Mouse (Mus musculus): Measurements from ENCODE around the gene Gm10282. TPM values are rescaled to one million over a fixed set of nuclear protein-coding genes. Genes with fewer than 3 reads are reported as not detected.
A peak's percentile ranks its signal among the peaks of the same experiment; 100 is the strongest.

Gene Gm10282
- total and polyA plus RNA-seq, 3 experiments: 18.3 to 176 (median 76.4) TPM

DNA sequence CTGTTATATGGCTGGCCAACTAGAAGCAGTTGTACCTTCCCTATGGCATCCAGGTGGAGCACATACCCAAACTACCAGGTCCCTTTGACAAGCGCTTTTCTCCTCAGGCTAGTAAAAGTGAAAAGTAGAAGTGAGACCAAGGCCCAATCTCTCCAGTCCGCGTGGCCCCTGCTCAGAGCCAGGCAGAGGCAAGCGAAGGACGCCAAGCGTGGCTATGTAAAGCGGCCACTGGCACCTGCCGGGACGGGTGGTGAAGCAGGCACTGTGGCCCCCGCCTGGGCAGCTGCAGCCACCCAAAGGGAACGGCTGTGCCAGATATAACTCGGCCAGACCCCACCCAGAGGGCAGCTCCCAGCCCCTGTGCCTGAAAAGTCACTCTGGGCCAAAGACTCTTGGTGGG, 34.5 kb downstream of the Gm10282 start (continued):
- TF ChIP-seq NELFE (IDR thresholded peaks at IDR 0.05; ENCODE audit: low read depth, low read length) (no peak), ZNF384 (IDR thresholded peaks at IDR 0.05; ENCODE audit: low read depth, low read length) (no peak), TCF12 (IDR thresholded peaks at IDR 0.05; ENCODE audit: low read depth, low read length) (peak; percentile 92), HCFC1 (IDR thresholded peaks at IDR 0.05; ENCODE audit: low read depth, low read length) (no peak), RAD21 (IDR thresholded peaks at IDR 0.05; ENCODE audit: low read depth, low read length) (peak; percentile 17), SIN3A (IDR thresholded peaks at IDR 0.05; ENCODE audit: low read length) (no peak)

GRCm38 (mm10) chr8:72268356-72268755, 36.7 kb downstream of the Gm10282 start:
- Histone ChIP-seq H3K27me3 (replicated peaks) (no peaks in the 10 kb centered on the region), H3K4me3 (replicated peaks in 1 of 3; ENCODE audit: low read depth in 2 of 3, low read length in 2 of 3, poor library complexity in 1 of 3) (no peak overlapping the region), H3K36me3 (replicated peaks in 1 of 2; ENCODE audit: control insufficient read depth in 1 of 2, insufficient read depth in 1 of 2, low read length in 1 of 2) (no peaks in the 10 kb centered on the region), H3K27ac (ENCODE audit: insufficient read depth, low read depth) (no peak overlapping the region), H3K79me2 (replicated peaks; ENCODE audit: control insufficient read depth, extremely low read depth, insufficient read depth, poor library complexity, severe bottlenecking) (no peaks in the 10 kb centered on the region), H3K9me3 (replicated peaks; ENCODE audit: low read length) (peaks cover 2% of the 10 kb centered on the region), H3K4me1 (ENCODE audit: control insufficient read depth in 1 of 2, insufficient read depth in 2 of 2) (peaks cover 10 to 58% of the 10 kb centered on the region in 2 experiments), H3K4me2 (ENCODE audit: insufficient read depth, low read depth, poor library complexity, severe bottlenecking) (no peak overlapping the region), H3K9ac (ENCODE audit: insufficient read depth, low read depth) (no peak overlapping the region)
- no peak for DNase-seq (ENCODE audit: extremely low read depth)
- in situ Hi-C loops (cut with MboI; ENCODE audit: low pct_ligation_motif_present, low pct_unique_long_range_greater_than_20kb, low sequenced_read_pairs): loop anchor here (5.0 kb wide), 1 partner anchor 104 kb away; no protein-coding TSS in a partner anchor
- TF ChIP-seq ZMIZ1 (IDR thresholded peaks at IDR 0.05; ENCODE audit: low read depth, low read length) (no peak), JUND (conservative IDR thresholded peaks at IDR 0.05; ENCODE audit: low read depth, low read length) (no peak), EP300 (IDR thresholded peaks at IDR 0.05; ENCODE audit: low read length) (no peak), UBTF (IDR thresholded peaks at IDR 0.05; ENCODE audit: low read depth, low read length) (no peak), GABPA (IDR thresholded peaks at IDR 0.05; ENCODE audit: insufficient replicate concordance, low read depth, low read length) (no peak), BHLHE40 (IDR thresholded peaks at IDR 0.05; ENCODE audit: low read depth, low read length) (no peak), TBP (conservative IDR thresholded peaks at IDR 0.05; ENCODE audit: low read depth, low read length) (no peak), MYC (IDR thresholded peaks at IDR 0.05; ENCODE audit: low read depth, low read length) (no peak), NRF1 (IDR thresholded peaks at IDR 0.05; ENCODE audit: low read depth, low read length) (no peak)
- dilution Hi-C loops (cut with MboI; ENCODE audit: extremely low pct_ligation_motif_present, extremely low pct_unique_long_range_greater_than_20kb, low sequenced_read_pairs): no loop called here

- Histone ChIP-seq H3K4me2 (ENCODE audit: insufficient read depth, low read depth, poor library complexity, severe bottlenecking) (no peak overlapping the region), H3K27me3 (replicated peaks) (no peaks in the 10 kb centered on the region), H3K4me1 (ENCODE audit: control insufficient read depth in 1 of 2, insufficient read depth in 2 of 2) (peaks cover 6 to 49% of the 10 kb centered on the region in 2 experiments), H3K9ac (ENCODE audit: insufficient read depth, low read depth) (no peak overlapping the region), H3K27ac (ENCODE audit: insufficient read depth, low read depth) (no peak overlapping the region), H3K9me3 (replicated peaks; ENCODE audit: low read length) (no peaks in the 10 kb centered on the region), H3K79me2 (replicated peaks; ENCODE audit: control insufficient read depth, extremely low read depth, insufficient read depth, poor library complexity, severe bottlenecking) (no peaks in the 10 kb centered on the region), H3K36me3 (replicated peaks in 1 of 2; ENCODE audit: control insufficient read depth in 1 of 2, insufficient read depth in 1 of 2, low read length in 1 of 2) (no peaks in the 10 kb centered on the region), H3K4me3 (replicated peaks in 1 of 3; ENCODE audit: low read depth in 2 of 3, low read length in 2 of 3, poor library complexity in 1 of 3) (no peak overlapping the region)
- dilution Hi-C loops (cut with MboI; ENCODE audit: extremely low pct_ligation_motif_present, extremely low pct_unique_long_range_greater_than_20kb, low sequenced_read_pairs) (no loop called here), in situ Hi-C loops (cut with MboI; ENCODE audit: low pct_ligation_motif_present, low pct_unique_long_range_greater_than_20kb, low sequenced_read_pairs) (loop anchor here (5.0 kb wide), 1 partner anchor 105 kb away; no protein-coding TSS in a partner anchor)
- no peak for DNase-seq (ENCODE audit: extremely low read depth)
- TF ChIP-seq USF2 (conservative IDR thresholded peaks at IDR 0.05; ENCODE audit: low read depth, low read length) (no peak), JUND (conservative IDR thresholded peaks at IDR 0.05; ENCODE audit: low read depth, low read length) (no peak), JUN (IDR thresholded peaks at IDR 0.05; ENCODE audit: insufficient read depth, low read depth, low read length) (no peak), NRF1 (IDR thresholded peaks at IDR 0.05; ENCODE audit: low read depth, low read length) (no peak), TBP (conservative IDR thresholded peaks at IDR 0.05; ENCODE audit: low read depth, low read length) (no peak), E2F4 (IDR thresholded peaks at IDR 0.05; ENCODE audit: insufficient replicate concordance, low read depth, low read length) (no peak), MXI1 (IDR thresholded peaks at IDR 0.05; ENCODE audit: low read depth, low read length) (no peak), ELF1 (IDR thresholded peaks at IDR 0.05; ENCODE audit: low read depth, low read length) (no peak), ETS1 (conservative IDR thresholded peaks at IDR 0.05; ENCODE audit: low read depth, low read length) (no peak), POLR2A (IDR thresholded peaks at IDR 0.05; ENCODE audit: low read depth, low read length) (no peak), USF1 (IDR thresholded peaks at IDR 0.05; ENCODE audit: low read depth, low read length) (no peak), SMC3 (IDR thresholded peaks at IDR 0.05; ENCODE audit: low read depth, low read length) (no peak), NELFE (IDR thresholded peaks at IDR 0.05; ENCODE audit: low read depth, low read length) (no peak), PAX5 (IDR thresholded peaks at IDR 0.05; ENCODE audit: low read length) (no peak), EP300 (IDR thresholded peaks at IDR 0.05; ENCODE audit: low read length) (no peak), ZNF384 (IDR thresholded peaks at IDR 0.05; ENCODE audit: low read depth, low read length) (no peak), RAD21 (IDR thresholded peaks at IDR 0.05; ENCODE audit: low read depth, low read length) (no peak), POLR2AphosphoS2 (IDR thresholded peaks at IDR 0.05; ENCODE audit: low read depth, low read length) (no peak), BHLHE40 (IDR thresholded peaks at IDR 0.05; ENCODE audit: low read depth, low read length) (no peak), MAX (IDR thresholded peaks at IDR 0.05; ENCODE audit: low read length) (no peak)
These were observed 38.0 kb downstream of the Gm10282 start for GRCm38 (mm10) chr8:72267106-72267505.
